Mouse (Mus musculus): ENCODE results near the gene Rptor. TPM values are rescaled to one million over a fixed set of nuclear protein-coding genes. Genes with fewer than 3 reads are reported as not detected.

Rptor gene
- polyA plus RNA-seq, 1 experiment from 2014 or later: 3.1 TPM

DNA sequence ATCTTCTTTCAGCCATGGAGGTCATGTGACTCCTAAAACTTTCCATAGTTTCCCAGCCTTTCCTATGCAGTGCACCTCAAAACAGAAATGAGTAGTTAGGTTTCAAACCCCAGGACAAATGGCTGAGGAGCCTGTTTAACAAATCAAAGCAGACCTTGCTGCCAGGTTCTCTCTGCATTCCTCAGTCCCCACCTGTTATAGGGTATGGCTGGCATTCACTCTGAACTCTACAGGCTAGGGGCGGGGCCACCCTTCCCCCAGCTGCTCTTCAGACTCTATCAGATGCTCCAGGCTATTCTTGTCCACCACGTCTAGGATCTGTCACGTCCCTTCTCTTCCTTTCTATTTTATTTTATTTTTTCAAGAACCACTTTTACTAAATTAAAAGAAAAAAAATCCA, 8.7 kb upstream of the Rptor start:
- ATAC-seq (no peak), DNase-seq (no peak)
- no peaks in the 10 kb centered on the region for H3K4me1 ChIP-seq (ENCODE audit: insufficient read depth)
- H3K27ac ChIP-seq (ENCODE audit: low read depth): no peak overlapping the region
- 33% methylated on average over 3 of the region's 3 CpGs for WGBS (ENCODE audit: insufficient replicate concordance)
- H3K4me2 ChIP-seq (ENCODE audit: low read depth, low read length): no peak overlapping the region
- no peak for TF ChIP-seq EP300 (IDR thresholded peaks at IDR 0.05; ENCODE audit: low read depth)
- TF ChIP-seq CTCF (IDR thresholded peaks at IDR 0.05; ENCODE audit: low read depth): no peak
- no peaks in the 10 kb centered on the region for H3K36me3 ChIP-seq (replicated peaks; ENCODE audit: insufficient read depth, low read length)
- H3K27me3 ChIP-seq (ENCODE audit: insufficient read depth, low read length): 0 out of 2 replicates have a peak, but pooled peaks cover 8% of the 10 kb centered on the region
- H3K9me3 ChIP-seq (ENCODE audit: low read length): no peaks in the 10 kb centered on the region
- H3K9ac ChIP-seq (replicated peaks): no peak overlapping the region
- H3K4me3 ChIP-seq (ENCODE audit: low read depth, low read length): no peak overlapping the region

- H3K36me3 ChIP-seq (replicated peaks; ENCODE audit: insufficient read depth, low read length): no peaks in the 10 kb centered on the region
- ATAC-seq (no peak), DNase-seq (no peak)
- no peaks in the 10 kb centered on the region for H3K9me3 ChIP-seq (ENCODE audit: low read length)
- WGBS (ENCODE audit: insufficient replicate concordance): 48% methylated on average over 3 of the region's 3 CpGs
- no peak overlapping the region for H3K9ac ChIP-seq (replicated peaks)
- peaks cover 6% of the 10 kb centered on the region for H3K4me1 ChIP-seq (ENCODE audit: insufficient read depth)
- TF ChIP-seq CTCF (IDR thresholded peaks at IDR 0.05; ENCODE audit: low read depth) (no peak), EP300 (IDR thresholded peaks at IDR 0.05; ENCODE audit: low read depth) (no peak)
- H3K27ac ChIP-seq (ENCODE audit: low read depth): no peak overlapping the region
- no peaks in the 10 kb centered on the region for H3K27me3 ChIP-seq (ENCODE audit: insufficient read depth, low read length)
- no peak overlapping the region for H3K4me2 ChIP-seq (ENCODE audit: low read depth, low read length)
- no peak overlapping the region for H3K4me3 ChIP-seq (ENCODE audit: low read depth, low read length)
These were observed 3.8 kb upstream of the Rptor start for GRCm38 (mm10) chr11:119598856-119599255.

GRCm38 (mm10) chr11:119600286-119600685, 2.4 kb upstream of the Rptor start:
- H3K4me3 ChIP-seq (ENCODE audit: low read depth, low read length): no peak overlapping the region
- 75% methylated on average over 1 of the region's 1 CpGs for WGBS (ENCODE audit: insufficient replicate concordance)
- no peaks in the 10 kb centered on the region for H3K27me3 ChIP-seq (ENCODE audit: insufficient read depth, low read length)
- TF ChIP-seq CTCF (IDR thresholded peaks at IDR 0.05; ENCODE audit: low read depth): peak; percentile 28; the same call in 1 of the 2 replicates
- TF ChIP-seq EP300 (IDR thresholded peaks at IDR 0.05; ENCODE audit: low read depth): no peak
- ATAC-seq: no peak
- H3K4me2 ChIP-seq (ENCODE audit: low read depth, low read length): no peak overlapping the region
- no peaks in the 10 kb centered on the region for H3K9me3 ChIP-seq (ENCODE audit: low read length)
- no peaks in the 10 kb centered on the region for H3K36me3 ChIP-seq (replicated peaks; ENCODE audit: insufficient read depth, low read length)
- no peak overlapping the region for H3K27ac ChIP-seq (ENCODE audit: low read depth)
- H3K4me1 ChIP-seq (ENCODE audit: insufficient read depth): peaks cover 13% of the 10 kb centered on the region
- no peak overlapping the region for H3K9ac ChIP-seq (replicated peaks)
- no peak for DNase-seq

GRCm38 (mm10) chr11:119602177-119602700, 466 bp upstream of the Rptor start:
- no peaks in the 10 kb centered on the region for H3K27me3 ChIP-seq (ENCODE audit: insufficient read depth, low read length)
- no peaks in the 10 kb centered on the region for H3K36me3 ChIP-seq (replicated peaks; ENCODE audit: insufficient read depth, low read length)
- 28% methylated on average over 10 of the region's 10 CpGs for WGBS (ENCODE audit: insufficient replicate concordance)
- TF ChIP-seq CTCF (IDR thresholded peaks at IDR 0.05; ENCODE audit: low read depth) (no peak), EP300 (IDR thresholded peaks at IDR 0.05; ENCODE audit: low read depth) (no peak)
- H3K27ac ChIP-seq (ENCODE audit: low read depth): 0 out of 2 replicates have a peak overlapping the region, but pooled peaks have one; percentile 85
- peaks cover 13% of the 10 kb centered on the region for H3K4me1 ChIP-seq (ENCODE audit: insufficient read depth)
- H3K4me2 ChIP-seq (ENCODE audit: low read depth, low read length): peak overlapping the region; percentile 98
- no peak overlapping the region for H3K9ac ChIP-seq (replicated peaks)
- no peak for DNase-seq
- ATAC-seq: no peak
- H3K4me3 ChIP-seq (ENCODE audit: low read depth, low read length): peak overlapping the region; percentile 100
- H3K9me3 ChIP-seq (ENCODE audit: low read length): no peaks in the 10 kb centered on the region

- Histone ChIP-seq H3K9me3 (ENCODE audit: low read length) (no peaks in the 10 kb centered on the region), H3K27me3 (ENCODE audit: insufficient read depth, low read length) (no peaks in the 10 kb centered on the region), H3K9ac (replicated peaks) (peak overlapping the region; percentile 99), H3K4me3 (ENCODE audit: low read depth, low read length) (peak overlapping the region; percentile 100), H3K36me3 (replicated peaks; ENCODE audit: insufficient read depth, low read length) (0 out of 2 replicates have a peak, but pooled peaks cover 7% of the 10 kb centered on the region), H3K27ac (ENCODE audit: low read depth) (peak overlapping the region; percentile 85; the same call in 1 of the 2 replicates), H3K4me2 (ENCODE audit: low read depth, low read length) (peak overlapping the region; percentile 98), H3K4me1 (ENCODE audit: insufficient read depth) (peaks cover 13% of the 10 kb centered on the region)
- no peak for ATAC-seq
- TF ChIP-seq EP300 (IDR thresholded peaks at IDR 0.05; ENCODE audit: low read depth) (no peak), CTCF (IDR thresholded peaks at IDR 0.05; ENCODE audit: low read depth) (no peak)
- 3% methylated on average over 30 of the region's 30 CpGs for WGBS (ENCODE audit: insufficient replicate concordance)
- no peak for DNase-seq
These were observed 811 bp downstream of the Rptor start for GRCm38 (mm10) chr11:119603527-119603905.

- TF ChIP-seq CTCF (IDR thresholded peaks at IDR 0.05; ENCODE audit: low read depth) (no peak), EP300 (IDR thresholded peaks at IDR 0.05; ENCODE audit: low read depth) (no peak)
- Histone ChIP-seq H3K4me2 (ENCODE audit: low read depth, low read length) (no peak overlapping the region), H3K36me3 (replicated peaks; ENCODE audit: insufficient read depth, low read length) (0 out of 2 replicates have a peak, but pooled peaks cover 7% of the 10 kb centered on the region), H3K9me3 (ENCODE audit: low read length) (no peaks in the 10 kb centered on the region), H3K4me1 (ENCODE audit: insufficient read depth) (peaks cover 13% of the 10 kb centered on the region), H3K27ac (ENCODE audit: low read depth) (no peak overlapping the region), H3K9ac (replicated peaks) (no peak overlapping the region), H3K4me3 (ENCODE audit: low read depth, low read length) (no peak overlapping the region), H3K27me3 (ENCODE audit: insufficient read depth, low read length) (no peaks in the 10 kb centered on the region)
- DNase-seq: no peak
- no peak for ATAC-seq
- 78% methylated on average over 5 of the region's 5 CpGs for WGBS (ENCODE audit: insufficient replicate concordance)
These were observed 4.8 kb downstream of the Rptor start for GRCm38 (mm10) chr11:119607464-119607863.

Data from liver, postnatal 0 days (tissue).